Mouse (Mus musculus): ENCODE measurements around the gene Ntrk3.

Ntrk3 gene

DNA sequence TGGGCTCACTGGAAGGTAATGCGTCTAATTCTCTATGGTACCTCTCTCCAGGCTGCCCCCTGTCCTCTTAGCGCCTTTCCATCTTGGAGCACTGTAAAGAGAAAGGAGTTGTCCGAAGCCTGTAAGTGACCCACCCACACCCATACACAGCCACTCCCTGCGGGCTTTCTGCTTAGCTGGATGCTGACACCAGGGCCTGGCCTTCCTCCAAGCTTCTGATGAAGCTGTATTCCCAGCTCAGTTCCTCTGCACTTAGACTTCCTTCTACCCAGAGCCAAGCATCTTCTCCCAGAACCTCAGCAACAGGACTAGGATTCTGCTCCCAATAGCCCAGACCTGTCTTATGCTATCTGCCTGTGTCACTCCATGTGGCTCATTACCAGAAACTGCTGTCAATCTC lies 114.1 kb downstream of the Ntrk3 start:
- DNase-seq (ENCODE audit: low read depth, low spot score) = no peak

DNA sequence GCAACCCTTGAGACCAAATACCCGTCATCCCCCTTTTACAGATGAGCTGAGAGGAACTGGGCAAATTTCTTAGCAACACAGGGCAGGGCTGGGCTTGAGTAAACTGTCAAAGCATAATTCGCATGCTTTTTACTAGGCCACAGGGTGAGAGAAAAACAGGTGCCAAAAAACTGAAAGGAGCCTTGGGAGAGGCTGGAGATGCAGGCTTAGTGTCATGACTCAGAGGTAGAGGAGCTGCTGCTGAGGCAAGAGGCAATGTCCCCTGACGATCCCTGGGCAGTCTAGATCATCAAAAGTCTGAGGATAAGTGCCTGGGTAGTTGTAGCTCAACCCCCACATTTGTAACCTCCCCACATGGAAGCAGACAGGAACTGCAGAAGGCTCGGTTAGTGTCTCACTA lies 116.7 kb downstream of the Ntrk3 start:
- DNase-seq (ENCODE audit: low read depth, low spot score) = no peak

DNA sequence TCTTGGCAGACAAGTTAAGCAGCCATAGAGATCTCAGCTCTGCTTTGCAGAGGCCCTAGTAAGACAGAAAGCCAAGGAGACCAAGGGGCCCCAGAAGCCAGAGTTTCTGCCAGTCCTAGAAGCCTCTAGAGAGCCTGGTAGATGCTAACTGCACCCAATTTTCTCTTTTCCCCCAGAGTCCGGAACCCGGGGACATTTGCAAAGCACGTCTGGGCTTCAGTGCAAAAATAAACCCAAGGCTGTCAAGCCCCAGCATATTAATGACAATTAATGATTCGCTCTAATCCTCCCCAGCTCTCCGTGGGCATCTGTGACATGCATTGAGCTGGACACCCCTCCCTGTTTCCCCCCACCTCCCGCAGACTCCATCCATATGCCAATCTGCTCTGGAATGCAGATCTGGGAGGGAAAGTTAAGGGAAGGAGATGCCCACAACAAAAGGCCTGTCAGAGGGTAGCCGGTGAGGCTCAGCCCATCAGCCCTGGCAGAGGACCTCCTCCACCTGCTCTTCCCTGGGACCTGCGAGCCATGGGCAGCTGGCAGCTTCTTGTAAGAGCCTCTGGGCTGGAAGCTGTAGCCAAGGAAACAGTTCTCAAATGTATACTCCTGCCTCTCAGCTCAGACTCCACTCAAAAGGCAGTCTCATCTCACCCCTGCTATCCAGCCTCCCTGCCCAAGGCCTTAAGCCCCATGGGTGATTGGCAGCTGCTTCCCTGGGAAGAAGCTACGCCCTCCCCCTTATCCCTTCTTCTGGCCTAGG lies 117.8 kb downstream of the Ntrk3 start:
- no peak for DNase-seq (ENCODE audit: low read depth, low spot score)

DNA sequence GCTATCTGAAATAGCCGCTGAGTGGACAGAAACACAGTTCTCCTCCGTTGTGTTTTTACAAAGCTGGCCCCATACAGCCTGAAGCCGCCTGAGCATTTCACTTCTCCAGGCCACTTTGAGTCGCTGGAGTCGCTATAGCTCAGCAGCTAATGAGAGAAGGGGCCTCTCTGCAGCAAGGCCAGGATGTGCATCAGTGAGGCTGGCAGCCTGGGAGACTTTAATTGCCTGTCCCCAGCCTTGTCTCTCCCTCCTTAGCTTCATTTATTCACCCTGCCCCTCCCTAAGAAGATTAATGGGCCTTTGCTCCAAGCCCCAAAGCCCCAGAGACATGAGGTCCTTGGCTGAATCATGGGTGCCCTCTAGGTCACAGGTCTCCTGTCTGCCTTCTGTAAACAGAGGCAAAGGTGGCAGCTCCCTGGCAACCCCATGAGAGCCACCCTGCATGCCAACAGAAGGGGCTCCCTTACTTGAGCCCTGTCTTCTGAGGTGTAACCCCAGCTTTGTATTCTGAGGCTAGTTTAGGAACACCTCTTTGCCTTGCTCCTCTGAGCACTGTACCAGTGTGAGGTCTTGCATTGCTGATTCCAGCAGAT lies 132.2 kb downstream of the Ntrk3 start:
- DNase-seq (ENCODE audit: low read depth, low spot score) = no peak

DNA sequence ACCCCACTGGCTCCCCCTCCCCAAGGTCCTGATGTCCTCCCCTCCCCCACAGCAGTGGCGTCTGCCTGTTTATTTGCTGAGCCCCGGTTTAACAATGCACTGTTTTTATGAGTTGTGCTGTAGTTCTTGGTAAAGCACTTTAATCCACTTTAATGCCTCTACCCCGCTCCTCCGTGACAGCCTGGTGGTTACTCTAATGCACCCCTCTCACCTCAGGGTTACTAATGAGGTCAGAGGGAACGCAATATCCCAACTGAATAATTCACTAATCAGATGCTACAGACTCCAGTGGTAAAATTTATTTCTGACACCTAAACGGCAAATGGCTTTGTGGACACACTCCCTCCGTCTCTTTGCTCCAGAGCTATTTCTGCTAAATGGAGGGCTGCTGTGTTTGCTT lies 133.9 kb downstream of the Ntrk3 start:
- no peak for DNase-seq (ENCODE audit: low read depth, low spot score)

DNA sequence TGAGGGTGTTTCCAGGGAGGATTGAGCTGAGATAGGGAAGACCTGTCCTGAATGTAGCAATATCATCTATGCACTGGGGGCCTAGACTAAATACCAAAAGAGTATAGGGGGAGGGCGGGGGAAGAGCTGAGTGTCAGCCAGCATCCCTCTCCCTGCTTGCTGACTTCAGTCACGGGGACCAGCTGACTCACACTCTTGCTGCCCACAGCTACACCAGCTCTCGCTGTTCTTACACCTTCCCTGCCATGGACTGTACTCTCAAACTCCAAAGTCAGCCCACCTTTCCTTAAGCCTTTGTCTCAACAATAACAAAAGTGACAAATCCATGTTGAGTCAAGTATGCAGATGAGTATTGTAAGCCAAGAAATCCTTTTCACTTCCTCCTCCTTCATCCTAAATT lies 136.0 kb downstream of the Ntrk3 start:
- no peak for DNase-seq (ENCODE audit: low read depth, low spot score)

DNA sequence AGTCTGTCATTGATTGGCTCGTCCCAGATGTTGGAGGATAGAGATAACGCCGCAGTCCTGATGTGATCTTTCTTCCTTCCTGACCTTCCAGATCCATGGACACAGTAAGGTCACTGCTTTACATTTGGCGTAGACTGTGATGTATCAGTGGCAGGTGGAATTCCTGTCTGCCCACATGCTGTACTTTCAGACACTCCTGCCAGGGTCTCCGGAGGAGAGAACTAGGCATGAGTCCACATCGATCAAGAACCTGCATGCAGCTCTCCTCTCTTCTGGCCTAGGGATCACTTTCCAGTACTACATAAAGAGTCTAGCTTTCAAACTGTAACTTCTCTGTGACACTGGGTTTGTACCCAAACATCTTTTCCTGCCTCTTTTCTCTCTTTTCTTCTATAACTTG lies 136.9 kb downstream of the Ntrk3 start:
- DNase-seq (ENCODE audit: low read depth, low spot score) = no peak

DNA sequence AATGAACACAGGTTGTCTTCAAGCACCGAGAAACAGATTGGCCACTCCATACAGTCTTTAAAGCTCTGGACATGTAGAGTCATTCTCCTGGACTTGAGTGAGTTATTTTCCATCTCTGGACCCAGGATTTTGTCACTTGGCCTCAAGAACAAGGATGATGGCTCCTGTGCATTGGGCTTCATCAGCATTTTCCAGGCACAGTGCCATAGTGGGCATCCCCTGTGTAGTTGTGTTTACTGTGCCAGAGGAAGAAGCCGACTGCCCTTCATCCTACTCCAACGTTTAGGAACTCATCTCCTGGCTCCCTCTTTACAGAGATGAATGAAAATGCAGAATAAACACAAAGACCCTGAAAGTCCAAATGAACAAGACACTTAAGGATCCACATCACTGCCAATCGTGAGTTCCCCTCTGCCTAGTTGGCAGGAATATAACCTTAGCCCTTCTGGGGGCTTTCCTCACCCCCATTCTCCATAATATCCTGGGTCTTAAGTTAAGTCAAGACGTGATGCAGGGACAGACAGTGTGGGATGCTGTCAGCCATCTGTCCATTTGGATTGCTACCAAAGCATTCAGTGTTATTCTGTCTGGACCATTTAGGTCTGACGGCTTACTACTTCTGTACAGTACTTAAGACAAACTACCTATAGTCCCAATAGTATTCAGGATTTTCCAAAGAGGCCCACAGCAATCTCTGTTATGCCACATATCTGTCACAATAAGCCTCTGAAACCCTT lies 137.7 kb downstream of the Ntrk3 start:
- no peak for DNase-seq (ENCODE audit: low read depth, low spot score)

DNA sequence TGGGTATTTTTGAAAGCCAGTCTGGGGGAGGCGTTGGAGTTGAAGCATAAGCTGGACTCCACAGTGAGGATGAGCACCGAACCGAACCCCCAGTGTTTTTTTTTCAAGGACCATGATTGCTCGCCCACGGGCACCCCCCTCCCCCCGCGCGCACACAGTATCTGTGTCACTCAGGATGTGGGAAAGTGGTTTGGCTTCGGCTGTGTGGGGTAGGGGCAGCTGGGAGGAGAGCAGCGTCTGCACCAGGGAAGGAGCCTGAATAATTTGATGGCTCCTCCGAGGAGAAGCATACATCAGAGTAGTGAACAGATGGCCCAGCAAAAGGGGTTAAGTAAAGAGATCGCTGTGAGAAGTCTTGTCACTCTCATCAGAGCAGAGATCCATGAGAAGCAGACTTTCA lies 139.7 kb downstream of the Ntrk3 start:
- DNase-seq (ENCODE audit: low read depth, low spot score) = no peak

DNA sequence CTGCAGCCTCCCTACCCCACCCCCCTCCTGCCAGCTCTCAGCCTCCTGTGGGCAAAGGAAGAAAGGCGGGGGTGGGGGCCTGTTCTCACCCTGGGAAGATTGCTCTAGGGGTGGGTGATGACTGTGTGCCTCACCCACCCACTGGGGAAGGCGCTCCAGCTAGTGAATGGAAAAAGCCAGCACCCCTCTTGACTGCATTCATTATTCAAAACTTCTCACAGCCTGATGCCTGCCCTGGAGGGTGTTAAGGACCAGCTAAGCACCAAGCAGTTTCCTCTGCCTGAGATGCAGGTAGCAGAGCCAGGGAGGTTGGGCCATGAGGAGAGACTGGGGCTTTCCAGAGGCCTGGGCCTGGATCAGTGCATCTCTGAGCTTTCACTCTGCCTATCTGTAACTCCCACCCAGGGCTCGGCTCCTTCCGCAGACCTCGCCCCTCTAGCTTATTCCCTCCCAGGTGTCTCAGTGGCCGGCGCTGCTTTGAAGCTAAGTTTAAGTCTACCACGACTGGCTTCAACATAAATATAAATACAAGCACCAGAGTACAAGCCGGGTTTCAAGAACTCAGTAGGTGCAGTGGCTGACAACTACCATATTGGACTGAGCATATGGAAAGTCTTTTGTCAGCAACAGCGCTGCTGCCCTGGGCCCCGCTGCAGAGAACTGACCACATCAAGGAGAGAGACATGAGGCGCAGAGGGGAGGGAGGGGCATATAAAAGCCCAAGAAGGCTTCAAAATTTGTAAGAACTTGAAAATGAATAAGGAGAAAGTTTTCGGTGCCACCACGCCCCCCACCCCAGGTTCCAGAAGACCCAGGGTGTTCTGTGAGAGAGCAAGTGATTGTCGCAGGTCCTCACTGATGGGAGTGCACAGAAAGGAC lies 140.3 kb downstream of the Ntrk3 start:
- no peak for DNase-seq (ENCODE audit: low read depth, low spot score)

DNA sequence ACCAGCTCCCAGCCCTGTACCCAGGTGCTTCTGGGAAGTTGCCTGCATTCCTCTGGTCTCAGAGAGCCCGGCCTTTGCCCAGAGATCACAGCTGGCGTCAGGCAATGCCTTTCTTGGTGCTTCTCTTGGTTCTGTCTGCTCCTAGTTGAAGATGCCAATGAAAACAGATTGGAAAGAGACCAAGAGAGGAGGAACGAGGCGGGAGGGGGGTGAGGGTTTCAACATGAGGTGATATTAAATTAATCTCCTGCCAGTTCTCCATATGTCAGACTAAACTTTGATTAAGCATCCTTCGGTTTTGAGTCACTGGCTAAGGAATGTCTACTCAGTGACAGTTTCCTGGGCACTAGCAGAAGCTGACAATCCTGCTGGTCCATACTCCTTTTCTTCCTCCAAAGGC lies 141.3 kb downstream of the Ntrk3 start:
- DNase-seq (ENCODE audit: low read depth, low spot score) = no peak

DNA sequence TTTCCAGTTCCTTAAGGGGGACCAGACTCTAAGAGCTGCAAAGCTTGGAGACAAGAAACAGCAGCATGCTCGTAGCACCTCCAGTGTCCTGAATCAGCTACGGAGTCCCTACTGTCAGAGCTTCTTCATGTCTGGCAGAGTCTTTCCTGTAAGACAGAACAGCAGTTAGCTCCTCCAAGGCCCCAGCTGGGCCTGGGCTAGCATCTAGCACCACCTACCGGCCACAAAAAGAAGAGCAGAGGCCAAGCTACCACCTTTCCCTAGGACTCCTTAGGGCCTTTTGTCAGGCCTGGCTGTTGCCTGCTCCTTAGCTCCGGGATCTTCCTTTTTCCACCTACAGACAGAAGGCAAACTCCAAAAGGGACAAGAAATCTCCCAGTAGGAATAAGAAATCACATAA lies 141.9 kb downstream of the Ntrk3 start:
- DNase-seq (ENCODE audit: low read depth, low spot score) = peak; percentile 67

DNA sequence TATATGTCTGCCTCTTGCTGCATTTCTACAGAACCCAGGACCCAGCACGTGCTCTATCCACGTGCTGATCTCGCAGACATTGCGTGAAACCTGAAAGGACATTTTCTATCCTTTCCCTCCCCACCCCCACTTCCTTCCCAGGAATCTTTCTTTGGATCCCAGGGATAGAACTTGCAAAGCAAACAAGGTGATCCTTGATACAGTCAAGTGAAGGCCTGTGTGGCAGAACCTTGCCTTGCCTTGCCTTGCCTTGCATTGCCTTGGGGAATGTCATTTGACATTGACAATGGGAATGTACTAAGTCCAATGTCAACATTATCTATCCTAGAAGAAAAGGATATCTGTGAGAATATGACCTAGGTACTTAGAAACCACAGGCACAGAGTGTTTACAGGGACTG lies 144.9 kb downstream of the Ntrk3 start:
- DNase-seq (ENCODE audit: low read depth, low spot score) = no peak

DNA sequence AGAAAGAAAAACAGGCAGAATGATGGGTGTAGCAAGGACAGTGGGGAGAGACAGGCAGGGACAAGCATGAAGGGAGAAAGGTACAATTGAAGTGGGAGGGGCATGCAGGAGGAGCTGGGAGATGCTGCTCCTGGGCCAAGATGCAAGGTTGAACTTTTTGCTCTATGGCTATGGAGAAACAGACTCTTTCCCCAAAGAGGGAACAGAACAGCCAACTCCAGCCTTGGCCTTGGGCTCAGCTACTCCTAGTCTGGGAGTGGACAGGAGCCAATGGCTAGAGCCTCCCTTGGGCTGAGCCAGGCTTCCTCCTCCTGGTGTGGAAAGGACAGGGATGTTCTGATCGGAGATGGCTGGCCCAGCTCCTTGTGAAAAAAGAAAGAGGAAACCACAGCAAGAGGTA lies 145.6 kb downstream of the Ntrk3 start:
- DNase-seq (ENCODE audit: low read depth, low spot score) = no peak

DNA sequence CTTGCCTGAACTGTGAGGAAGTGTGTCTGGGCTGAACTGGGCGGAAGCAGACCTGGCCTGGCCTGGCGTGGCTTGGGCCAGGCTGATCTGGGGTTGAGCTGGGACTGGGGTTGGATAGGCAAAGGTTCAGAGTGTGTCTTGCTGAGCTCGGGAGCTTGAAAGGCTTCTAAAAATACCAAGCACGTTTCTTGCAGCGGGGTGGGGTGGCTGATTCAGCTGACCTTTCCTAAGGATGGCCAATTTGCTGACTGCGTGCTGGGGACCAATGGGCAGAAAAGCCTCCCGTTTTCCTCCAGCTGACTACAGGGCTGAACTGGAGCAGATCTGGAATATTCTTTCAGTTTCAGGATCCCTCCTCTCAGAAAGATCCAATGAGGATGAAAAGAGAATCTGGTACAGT lies 148.0 kb downstream of the Ntrk3 start:
- no peak for DNase-seq (ENCODE audit: low read depth, low spot score)

DNA sequence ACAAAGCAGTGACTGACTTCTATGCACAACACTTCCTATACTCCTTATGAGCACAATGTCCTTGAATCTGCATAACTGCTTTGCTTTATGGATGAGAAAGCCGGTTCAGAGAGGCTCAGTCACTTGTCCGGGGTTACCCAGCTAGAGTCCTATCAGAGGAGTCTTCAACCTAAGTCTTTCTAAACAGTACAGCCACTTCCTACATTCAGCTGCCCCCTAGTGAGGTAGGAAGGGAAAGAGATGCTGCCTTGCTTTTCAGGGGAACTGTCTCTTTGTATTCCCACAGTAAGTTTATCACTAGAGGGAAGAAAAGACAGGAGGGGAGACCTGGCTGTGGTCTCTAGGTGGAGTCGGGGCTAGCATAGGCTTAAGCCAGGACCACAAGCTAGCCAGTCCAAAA lies 151.0 kb downstream of the Ntrk3 start:
- peak; percentile 21 for DNase-seq (ENCODE audit: low read depth, low spot score)

DNA sequence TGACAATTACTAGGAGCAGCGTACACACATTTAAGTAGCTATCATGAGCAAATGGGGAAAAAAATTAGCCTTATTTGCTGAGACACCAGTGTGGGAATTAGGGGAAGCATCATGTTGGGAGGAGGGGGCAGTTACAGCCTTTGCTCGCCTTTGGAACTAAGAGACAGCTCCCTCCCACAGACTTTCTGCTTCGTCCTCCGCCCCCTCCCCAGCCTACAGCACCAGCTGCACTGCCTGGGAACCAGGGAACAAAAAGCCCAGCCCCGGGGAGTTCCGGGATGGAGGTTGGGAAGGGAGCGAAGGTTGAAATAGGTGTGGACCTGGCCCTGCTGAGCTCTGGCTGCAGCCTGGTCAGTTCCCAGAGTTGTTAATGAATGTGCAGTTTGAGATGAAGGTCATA lies 151.9 kb downstream of the Ntrk3 start:
- peak; percentile 56 for DNase-seq (ENCODE audit: low read depth, low spot score)

DNA sequence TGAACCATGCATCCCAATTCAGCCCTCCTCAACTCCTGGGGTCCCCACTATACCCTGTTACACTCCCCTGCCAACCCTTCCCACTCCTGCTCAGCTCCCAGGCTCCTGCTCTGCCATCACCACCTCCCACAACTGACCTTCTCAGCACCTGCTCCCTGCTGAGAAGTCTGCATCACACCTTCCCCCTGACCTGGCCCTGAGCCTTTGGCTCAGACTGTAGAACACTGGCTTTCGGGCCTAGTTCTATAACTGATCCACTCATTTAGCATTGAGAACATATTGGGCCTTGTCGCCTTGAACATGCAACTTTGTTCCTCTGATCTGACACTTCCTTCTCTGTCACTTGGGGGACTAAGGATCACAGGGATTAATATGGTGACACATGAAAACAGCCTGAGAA lies 152.9 kb downstream of the Ntrk3 start:
- no peak for DNase-seq (ENCODE audit: low read depth, low spot score)

DNA sequence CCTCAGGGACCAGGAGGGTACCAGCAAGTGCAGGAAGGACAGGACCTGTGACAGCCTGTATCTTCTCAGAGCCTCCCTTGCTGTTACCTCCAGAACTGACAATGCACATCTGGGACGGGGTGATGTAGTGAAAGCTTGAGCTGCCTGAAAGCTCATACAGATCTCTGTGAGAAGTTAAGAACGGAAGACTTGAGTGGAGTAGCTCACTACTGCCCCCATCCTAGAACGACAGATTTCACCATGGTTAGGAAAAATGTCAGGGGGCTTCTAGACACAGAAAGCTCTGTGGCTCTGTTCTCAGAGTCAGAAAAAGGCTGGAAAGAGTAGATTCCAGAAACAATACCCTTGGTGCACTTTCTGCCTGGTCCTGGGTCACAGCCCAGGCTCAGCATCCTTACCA lies 153.3 kb downstream of the Ntrk3 start:
- peak; percentile 45 for DNase-seq (ENCODE audit: low read depth, low spot score)

DNA sequence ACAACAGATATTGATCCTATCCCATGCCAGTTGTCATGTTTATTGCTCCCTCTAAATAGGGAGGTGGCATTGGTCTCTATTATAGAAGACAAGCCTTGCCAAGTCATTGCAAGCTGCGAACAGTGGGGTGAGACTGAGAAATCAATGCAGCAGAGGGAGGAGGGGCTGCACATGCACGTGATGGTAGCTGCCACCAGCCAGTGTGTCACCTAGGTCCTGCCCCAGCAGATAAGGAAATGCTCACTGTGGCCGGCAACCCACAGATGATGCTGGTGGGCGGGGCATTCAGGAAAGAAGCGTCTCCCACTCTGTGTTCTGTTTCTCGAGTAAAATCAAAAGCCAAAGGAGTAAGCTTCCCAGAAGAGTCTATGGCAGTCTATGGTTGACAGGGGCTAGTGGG lies 154.1 kb downstream of the Ntrk3 start:
- DNase-seq (ENCODE audit: low read depth, low spot score) = no peak

DNA sequence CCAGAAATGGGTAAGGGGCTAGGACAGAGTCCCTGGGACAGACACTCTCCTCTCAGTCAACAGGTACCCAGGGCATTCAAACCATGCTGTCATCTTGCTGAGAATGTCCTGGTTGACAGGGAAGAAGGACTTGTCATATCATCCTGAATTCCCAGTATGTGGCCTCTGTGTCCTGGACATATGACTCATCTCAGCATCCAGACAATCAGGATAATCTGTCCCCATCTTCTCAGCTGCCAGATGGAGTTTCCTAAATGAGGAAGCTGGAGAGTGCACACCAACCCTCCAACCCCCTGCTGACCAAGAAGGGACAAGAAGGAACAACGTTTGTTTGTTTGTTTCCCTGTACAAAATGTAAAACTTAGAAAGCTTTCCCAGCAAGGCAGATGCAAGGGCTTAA lies 156.5 kb downstream of the Ntrk3 start:
- DNase-seq (ENCODE audit: low read depth, low spot score) = no peak
